Mouse (Mus musculus): Measurements from ENCODE around the gene Crlf1. TPM values are rescaled to one million over a fixed set of nuclear protein-coding genes. Genes with fewer than 3 reads are reported as not detected.

Crlf1 gene
- total and polyA plus RNA-seq, 3 experiments, result 3.8 to 26.6 TPM; not detected in 1

DNA sequence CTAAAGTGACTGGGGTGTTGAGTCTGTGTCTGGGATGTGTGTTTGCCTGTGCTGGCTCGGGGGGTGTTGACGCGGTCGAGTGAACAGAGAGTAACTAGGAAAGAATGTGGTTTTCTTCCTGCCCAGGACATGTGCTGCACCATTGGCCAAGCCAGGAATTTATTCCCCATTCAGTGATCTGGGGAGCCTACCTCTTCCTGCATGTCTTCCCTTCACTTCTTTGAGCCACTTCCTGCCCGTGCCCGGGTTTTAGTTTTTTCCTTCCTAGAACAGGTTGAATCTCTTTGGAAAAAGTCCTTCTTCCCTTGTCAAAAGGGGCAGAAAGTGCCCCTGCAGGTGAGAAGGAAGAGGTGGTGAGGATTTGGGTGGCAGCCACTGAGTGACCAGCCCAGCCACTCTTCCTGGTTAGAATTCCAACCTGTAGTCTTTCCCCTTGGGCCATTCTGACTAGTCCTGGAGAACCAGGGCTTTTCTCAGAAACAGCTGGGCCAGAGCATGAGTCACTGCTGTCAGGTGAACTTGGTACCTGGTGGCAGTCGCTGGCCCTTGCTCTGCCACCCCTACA, 47.6 kb downstream of the Crlf1 start:
- DNase-seq (ENCODE audit: low read depth, low spot score), result peak; percentile 25
- Histone ChIP-seq H3K36me3 (ENCODE audit: control insufficient read depth in 1 of 2, insufficient read depth in 2 of 2, low read length in 2 of 2) (no peaks in the 10 kb centered on the region; a peak in 1 of 4 replicates), H3K9me3 (replicated peaks; ENCODE audit: insufficient read depth, low read length) (no peaks in the 10 kb centered on the region), H3K4me3 (ENCODE audit: control insufficient read depth in 1 of 2, insufficient read depth in 1 of 2, low read depth in 2 of 2, low read length in 2 of 2) (peak overlapping the region; percentile 81 to 88), H3K9ac (ENCODE audit: control insufficient read depth, low read depth, low read length, poor library complexity, severe bottlenecking) (peak overlapping the region; percentile 82), H3K27me3 (ENCODE audit: control insufficient read depth in 1 of 2, insufficient read depth in 2 of 2, low read length in 2 of 2) (no peaks in the 10 kb centered on the region), H3K79me2 (ENCODE audit: control insufficient read depth, insufficient read depth, low read length, poor library complexity) (peaks cover 54% of the 10 kb centered on the region), H3K4me1 (ENCODE audit: control insufficient read depth in 1 of 2, insufficient read depth in 2 of 2, low read length in 2 of 2) (peaks cover 0 to 12% of the 10 kb centered on the region in 2 experiments; a peak in 1 of 4 replicates), H3K27ac (ENCODE audit: control insufficient read depth, low read depth, low read length) (no peak overlapping the region)
- TF ChIP-seq UBTF (IDR thresholded peaks at IDR 0.05; ENCODE audit: borderline replicate concordance, insufficient read depth, low read depth, low read length) (no peak), JUND (IDR thresholded peaks at IDR 0.05; ENCODE audit: low read depth, low read length) (no peak), KAT2A (conservative IDR thresholded peaks at IDR 0.05; ENCODE audit: low read depth, low read length) (no peak), MEF2A (IDR thresholded peaks at IDR 0.05; ENCODE audit: extremely low read depth, insufficient replicate concordance, low read depth, low read length, poor library complexity, severe bottlenecking) (no peak), USF2 (IDR thresholded peaks at IDR 0.05; ENCODE audit: borderline replicate concordance in 1 of 2, insufficient read depth in 1 of 2, low read depth in 1 of 2, low read length in 2 of 2) (no peak), MAFK (IDR thresholded peaks at IDR 0.05; ENCODE audit: borderline replicate concordance, low read depth, low read length) (no peak), SMC3 (IDR thresholded peaks at IDR 0.05; ENCODE audit: low read depth, low read length) (no peak), MYB (IDR thresholded peaks at IDR 0.05; ENCODE audit: low read depth, low read length) (no peak), EP300 (IDR thresholded peaks at IDR 0.05; ENCODE audit: low read depth in 1 of 2, low read length in 2 of 2) (no peak), CTCF (IDR thresholded peaks at IDR 0.05 in 2 of 3, conservative IDR thresholded peaks at IDR 0.05 in 1 of 3; ENCODE audit: control insufficient read depth in 1 of 3, insufficient read depth in 1 of 3, low read depth in 2 of 3, low read length in 3 of 3, poor library complexity in 1 of 3, severe bottlenecking in 1 of 3) (no peak), HCFC1 (IDR thresholded peaks at IDR 0.05; ENCODE audit: low read depth, low read length) (no peak), ZMIZ1 (IDR thresholded peaks at IDR 0.05; ENCODE audit: low read depth, low read length) (no peak)

DNA sequence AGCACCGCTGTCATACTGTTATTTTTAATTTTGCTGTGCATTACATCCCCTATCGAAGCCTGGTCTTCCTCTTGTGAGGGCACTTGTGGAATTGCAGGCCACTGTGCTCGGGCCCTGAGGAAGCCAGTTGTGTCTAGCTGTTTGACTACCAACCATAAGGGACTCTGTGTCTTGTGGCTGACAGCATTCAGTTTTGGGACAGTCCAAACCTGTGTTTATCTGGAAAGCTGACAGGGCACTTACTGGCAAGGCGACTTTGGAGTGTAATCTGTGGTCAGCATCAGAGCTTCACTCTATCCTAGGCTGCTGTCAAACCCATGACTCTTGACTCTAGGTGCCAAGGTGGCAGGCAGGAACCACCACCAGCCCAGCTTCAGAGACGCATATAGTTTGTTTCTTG, 48.1 kb downstream of the Crlf1 start:
- Histone ChIP-seq H3K4me3 (ENCODE audit: control insufficient read depth in 1 of 2, insufficient read depth in 1 of 2, low read depth in 2 of 2, low read length in 2 of 2) (peak overlapping the region; percentile 81 to 88; a peak in 2 of 4 replicates), H3K9ac (ENCODE audit: control insufficient read depth, low read depth, low read length, poor library complexity, severe bottlenecking) (peak overlapping the region; percentile 82; the same call in 1 of the 2 replicates), H3K27me3 (ENCODE audit: control insufficient read depth in 1 of 2, insufficient read depth in 2 of 2, low read length in 2 of 2) (no peaks in the 10 kb centered on the region), H3K36me3 (ENCODE audit: control insufficient read depth in 1 of 2, insufficient read depth in 2 of 2, low read length in 2 of 2) (no peaks in the 10 kb centered on the region; a peak in 1 of 4 replicates), H3K9me3 (replicated peaks; ENCODE audit: insufficient read depth, low read length) (no peaks in the 10 kb centered on the region), H3K27ac (ENCODE audit: control insufficient read depth, low read depth, low read length) (no peak overlapping the region), H3K79me2 (ENCODE audit: control insufficient read depth, insufficient read depth, low read length, poor library complexity) (peaks cover 56% of the 10 kb centered on the region), H3K4me1 (ENCODE audit: control insufficient read depth in 1 of 2, insufficient read depth in 2 of 2, low read length in 2 of 2) (peaks cover 0 to 12% of the 10 kb centered on the region in 2 experiments; a peak in 1 of 4 replicates)
- TF ChIP-seq MYB (IDR thresholded peaks at IDR 0.05; ENCODE audit: low read depth, low read length), result no peak
- no peak for TF ChIP-seq GATA1 (IDR thresholded peaks at IDR 0.05; ENCODE audit: low read depth, low read length)
- TF ChIP-seq USF2 (IDR thresholded peaks at IDR 0.05; ENCODE audit: borderline replicate concordance in 1 of 2, insufficient read depth in 1 of 2, low read depth in 1 of 2, low read length in 2 of 2), result no peak
- TF ChIP-seq ZNF384 (IDR thresholded peaks at IDR 0.05; ENCODE audit: low read depth, low read length), result no peak
- TF ChIP-seq POLR2A (IDR thresholded peaks at IDR 0.05; ENCODE audit: control insufficient read depth in 1 of 2, insufficient read depth in 1 of 2, low read depth in 1 of 2, low read length in 2 of 2, poor library complexity in 1 of 2), result no peak
- no peak for TF ChIP-seq MXI1 (IDR thresholded peaks at IDR 0.05; ENCODE audit: low read depth, low read length)
- TF ChIP-seq EP300 (IDR thresholded peaks at IDR 0.05; ENCODE audit: low read depth in 1 of 2, low read length in 2 of 2), result no peak
- TF ChIP-seq NRF1 (IDR thresholded peaks at IDR 0.05; ENCODE audit: insufficient read depth, low read depth, low read length, poor library complexity, severe bottlenecking), result no peak
- TF ChIP-seq TBP (IDR thresholded peaks at IDR 0.05; ENCODE audit: low read depth, low read length), result no peak
- no peak for TF ChIP-seq MYC (IDR thresholded peaks at IDR 0.05; ENCODE audit: low read depth, low read length)
- TF ChIP-seq ZC3H11A (IDR thresholded peaks at IDR 0.05; ENCODE audit: low read depth, low read length), result no peak
- no peak for TF ChIP-seq CHD2 (IDR thresholded peaks at IDR 0.05; ENCODE audit: low read length)
- TF ChIP-seq ETS1 (IDR thresholded peaks at IDR 0.05; ENCODE audit: low read depth, low read length), result no peak
- no peak for TF ChIP-seq ELF1 (IDR thresholded peaks at IDR 0.05; ENCODE audit: low read depth, low read length)
- TF ChIP-seq MAX (IDR thresholded peaks at IDR 0.05; ENCODE audit: low read length), result no peak
- DNase-seq (ENCODE audit: low read depth, low spot score), result peak; percentile 37

Measured in MEL (cell line).